Mouse (Mus musculus): ENCODE results near the gene Rab8b. TPM values are rescaled to one million over a fixed set of nuclear protein-coding genes. Genes with fewer than 3 reads are reported as not detected.
"Not testable (repeated sequence)": the region's sequence is repeated elsewhere in the genome, so short reads cannot be mapped to it uniquely, and the experiment has no call there.

The Rab8b gene
- total RNA-seq, 2 experiments from 2014 or later = 18.9 to 21.9 TPM

GRCm38 (mm10) chr9:66917892-66918255, 1.6 kb downstream of the Rab8b start:
- no peak for DNase-seq

DNA sequence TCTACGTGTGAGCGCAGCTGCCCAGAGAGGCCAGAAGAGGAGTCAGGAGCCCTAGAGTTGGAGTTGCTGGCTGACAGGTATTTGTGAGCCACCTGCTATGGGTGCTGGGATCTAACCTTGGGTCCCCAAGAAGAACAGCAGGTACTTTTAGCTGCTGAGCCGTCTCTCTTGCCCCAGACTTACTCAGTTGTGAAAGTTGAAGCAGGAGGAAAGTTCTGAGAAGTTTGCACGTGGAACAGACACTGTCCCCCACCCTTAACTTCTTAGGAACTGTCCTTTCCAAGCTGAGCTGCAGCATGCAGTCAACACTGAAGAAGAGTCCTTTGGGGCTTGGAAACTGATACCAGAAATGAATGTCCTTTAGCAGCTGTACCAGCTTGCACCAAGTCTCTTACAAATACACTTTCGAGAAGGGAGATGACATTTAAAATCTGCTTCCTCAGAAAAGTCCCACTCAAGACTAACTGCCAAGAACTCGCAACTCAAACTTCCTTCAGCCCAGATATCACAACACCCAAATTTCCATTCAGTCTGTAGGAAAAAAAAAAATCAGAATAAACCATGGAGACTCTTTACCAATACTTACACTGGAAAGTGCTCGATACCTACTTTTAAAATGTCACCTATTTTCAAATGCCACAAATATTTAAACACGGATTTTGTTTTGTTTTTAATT, 2.1 kb downstream of the Rab8b start:
- DNase-seq = no peak

DNA sequence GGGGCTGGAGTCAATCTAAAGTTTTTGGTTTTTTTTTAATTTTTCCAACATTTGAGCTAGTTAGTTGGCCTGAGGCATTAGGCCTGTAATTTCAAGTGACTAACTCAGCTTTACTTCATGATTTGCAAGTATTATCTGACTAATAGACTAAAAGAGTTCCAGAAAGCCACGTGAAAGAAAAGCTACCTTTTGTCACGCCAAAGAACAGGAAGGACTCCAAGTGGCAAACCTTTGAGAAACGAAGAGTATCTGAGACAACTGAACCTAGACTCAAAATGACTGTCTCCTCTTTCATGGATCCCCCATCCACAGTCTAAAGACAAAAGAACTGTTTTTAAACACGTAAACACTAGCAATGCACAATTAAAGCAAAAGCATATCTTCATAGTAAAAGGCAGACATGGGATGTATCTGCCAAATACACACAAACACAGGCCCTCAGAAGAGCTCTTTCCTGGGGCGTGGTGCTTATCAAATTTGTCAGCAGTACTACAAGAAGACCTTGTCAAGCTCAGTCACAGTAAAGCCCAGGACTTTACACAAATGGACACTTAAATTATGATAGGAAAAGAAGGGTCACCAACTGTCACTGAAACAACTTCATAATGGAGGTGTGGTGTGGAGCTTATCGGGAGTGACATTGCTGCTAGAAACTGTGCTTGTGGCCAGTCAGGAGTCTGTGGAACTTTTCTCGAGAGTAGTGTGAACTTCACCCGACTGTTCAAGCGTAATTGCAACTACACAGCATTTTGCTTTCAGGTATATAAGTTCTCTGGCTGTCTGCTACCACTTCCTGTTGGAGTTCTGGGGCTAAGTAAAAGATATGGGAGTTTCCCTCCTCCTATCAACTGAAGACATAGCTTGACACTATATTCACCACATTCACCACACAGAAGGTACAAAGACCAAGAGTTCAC, 3.4 kb downstream of the Rab8b start:
- no peak for DNase-seq

DNA sequence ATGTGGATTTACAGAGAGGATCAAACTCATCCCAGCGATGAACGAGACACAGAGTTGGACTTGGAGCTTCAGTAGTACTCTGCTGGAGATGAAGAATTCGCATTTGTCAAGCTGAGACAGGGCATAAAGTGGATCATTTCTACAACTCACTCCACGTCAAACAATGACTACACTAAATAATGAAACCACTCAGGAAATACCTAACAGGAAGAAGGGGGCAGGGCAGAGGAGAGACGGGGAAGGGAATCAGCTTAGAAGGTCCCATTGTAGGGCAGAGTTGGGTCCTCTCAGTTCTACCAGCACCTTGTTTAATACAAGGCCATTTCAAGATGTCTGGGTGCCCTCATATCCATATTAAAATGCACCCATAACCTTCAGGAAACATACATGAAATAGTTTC, 4.1 kb downstream of the Rab8b start:
- DNase-seq = no peak

- no peak for DNase-seq
These were observed 4.9 kb downstream of the Rab8b start for GRCm38 (mm10) chr9:66914540-66914939.

DNA sequence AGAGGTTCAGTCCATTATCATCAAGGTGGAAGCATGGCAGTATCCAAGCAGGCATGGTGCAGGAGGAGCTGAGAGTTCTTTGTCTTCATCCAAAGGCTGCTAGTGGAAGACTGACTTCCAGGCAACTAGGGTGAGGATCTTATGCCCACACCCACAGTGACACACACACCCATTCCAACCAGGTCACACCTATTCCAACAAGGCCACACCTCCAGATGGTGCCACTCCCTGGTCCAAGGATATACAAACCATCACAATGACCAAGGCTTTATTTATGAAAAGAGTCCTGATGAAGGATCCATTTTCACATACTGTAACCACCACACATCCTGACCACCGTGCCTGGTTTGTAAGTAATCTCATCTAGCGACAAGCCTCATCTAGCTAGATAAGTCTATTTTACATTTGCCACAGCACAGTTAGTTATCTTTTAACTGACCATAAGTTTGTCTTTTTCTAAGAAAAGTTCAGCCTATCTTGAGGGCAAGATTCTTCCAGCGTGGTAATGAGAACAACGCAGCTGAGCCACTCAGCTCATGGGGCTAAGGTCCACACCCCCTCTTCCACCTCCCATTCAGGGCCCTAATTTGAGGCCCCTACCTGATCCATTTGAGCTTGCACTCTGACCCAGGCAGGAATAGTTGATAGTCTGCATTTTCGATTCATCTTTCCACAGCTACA, 6.1 kb downstream of the Rab8b start:
- DNase-seq = not testable (repeated sequence)

DNA sequence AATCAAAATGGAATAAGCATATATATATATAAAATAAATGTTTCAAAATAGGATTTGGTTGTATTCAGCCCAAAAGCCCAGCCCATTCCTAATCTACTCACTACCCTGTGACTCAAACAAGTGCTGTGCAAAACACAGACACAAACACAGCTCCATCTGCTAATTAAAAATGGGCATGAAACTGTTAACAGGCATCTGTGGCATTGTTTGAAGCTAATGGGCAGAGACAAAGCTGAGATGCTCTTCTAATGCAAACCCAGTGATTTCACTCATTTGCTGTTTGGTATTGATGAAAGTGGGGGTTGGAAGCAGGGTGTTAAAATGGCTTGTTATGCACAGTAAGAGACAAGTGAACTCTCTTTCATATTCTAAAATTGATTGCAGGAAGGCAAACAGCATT, 7.2 kb downstream of the Rab8b start:
- DNase-seq = no peak

- DNase-seq = no peak
These were observed 8.8 kb downstream of the Rab8b start for GRCm38 (mm10) chr9:66910677-66911076.

- no peak for DNase-seq
These were observed 9.6 kb downstream of the Rab8b start for GRCm38 (mm10) chr9:66909922-66910321.

- DNase-seq = no peak
These were observed 11.6 kb downstream of the Rab8b start for GRCm38 (mm10) chr9:66907746-66908397.

DNA sequence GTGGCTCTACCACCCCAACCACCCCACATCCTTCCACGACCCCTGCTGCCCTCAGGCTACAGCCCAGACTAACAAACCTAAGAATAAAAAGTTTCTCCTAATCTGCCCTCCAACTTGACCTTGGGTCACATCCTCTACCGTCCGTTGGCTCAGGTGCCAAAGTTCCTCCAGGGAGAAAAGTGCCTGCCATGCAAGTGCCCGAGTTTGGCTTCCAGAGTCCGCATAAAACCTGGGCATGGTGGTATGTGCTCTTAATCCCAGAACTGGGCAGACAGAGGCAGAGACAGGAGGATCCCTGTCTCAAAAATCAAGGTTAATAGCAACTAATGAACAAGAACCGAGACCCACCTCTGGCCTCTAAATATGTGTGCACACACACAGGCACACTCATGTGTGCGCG, 12.4 kb downstream of the Rab8b start:
- DNase-seq = no peak

GRCm38 (mm10) chr9:66905990-66906389, 13.5 kb downstream of the Rab8b start:
- DNase-seq = no peak

- DNase-seq = no peak
These were observed 20.0 kb downstream of the Rab8b start for GRCm38 (mm10) chr9:66899526-66899925.

GRCm38 (mm10) chr9:66899072-66899471, 20.4 kb downstream of the Rab8b start:
- no peak for DNase-seq

GRCm38 (mm10) chr9:66897851-66898250, 21.6 kb downstream of the Rab8b start:
- DNase-seq = no peak

DNA sequence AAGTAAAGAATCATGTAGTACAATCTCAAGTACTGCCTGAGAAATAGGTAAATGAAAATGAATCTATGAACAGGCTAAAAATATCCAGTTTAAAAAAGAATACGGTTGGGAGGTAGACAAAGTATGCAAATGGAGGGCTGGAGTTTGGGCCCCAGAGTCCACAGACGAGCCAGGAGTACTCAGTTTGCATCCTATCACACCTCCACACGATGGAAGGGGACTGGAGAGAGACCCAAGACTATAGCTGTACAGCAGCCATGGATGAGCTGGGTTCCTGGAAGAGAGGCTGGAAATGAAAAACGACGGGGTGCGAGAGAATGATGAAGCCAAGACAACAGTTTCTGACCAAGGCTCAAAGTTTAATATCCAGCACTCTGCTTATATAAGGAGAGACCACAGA, 22.5 kb downstream of the Rab8b start:
- no peak for DNase-seq

DNA sequence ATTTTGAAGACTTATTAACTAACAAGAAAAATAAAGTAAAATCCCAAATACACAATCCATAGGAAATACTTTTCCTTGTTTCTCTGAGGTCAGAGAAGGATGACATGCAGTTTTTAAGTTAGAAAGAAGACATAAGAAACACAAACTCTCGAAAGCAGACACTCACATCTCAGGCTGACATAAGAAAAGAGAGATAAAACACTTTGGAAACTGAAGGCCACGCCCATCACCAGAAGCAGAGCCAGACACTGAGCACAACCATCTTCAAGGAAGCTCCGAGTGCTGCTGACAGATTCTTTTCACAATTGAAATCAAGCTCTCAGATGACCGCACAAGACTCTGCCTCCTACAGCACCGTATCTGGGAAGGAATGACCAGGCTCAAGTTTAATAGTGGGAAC, 23.5 kb downstream of the Rab8b start:
- no peak for DNase-seq

DNA sequence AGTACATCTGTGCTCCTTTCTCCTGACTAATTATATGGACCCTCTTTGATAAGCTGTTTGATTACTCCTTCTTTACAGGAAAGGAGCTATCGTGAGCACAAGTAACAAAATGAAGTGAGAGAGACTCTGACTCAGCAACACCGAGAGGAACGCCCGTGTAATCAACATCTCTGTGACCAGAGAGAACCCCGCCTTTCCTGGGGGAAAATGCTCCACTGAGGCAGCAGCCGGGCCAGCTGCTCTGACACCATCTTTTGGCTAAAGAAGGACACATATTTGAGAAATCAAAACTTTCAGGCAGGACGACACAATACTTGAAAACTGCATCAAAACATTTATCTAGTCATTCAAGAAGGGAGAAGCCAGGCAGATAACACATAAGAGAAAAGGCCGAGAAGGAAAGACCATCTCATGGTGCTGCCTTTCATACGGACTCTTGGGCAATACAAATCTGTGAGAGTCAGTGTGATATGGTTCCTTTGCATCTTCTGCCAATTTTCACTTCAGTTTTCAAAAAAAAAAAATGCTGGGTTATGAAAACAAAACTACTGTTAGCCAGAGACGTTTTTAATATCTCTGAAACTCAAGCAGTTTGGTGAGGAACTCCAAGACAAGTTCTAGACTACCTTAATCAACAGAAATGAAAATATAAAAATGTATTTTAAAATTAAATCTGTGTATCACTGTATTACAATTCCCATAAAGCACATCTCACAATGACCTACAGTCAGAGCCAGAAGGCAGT, 24.3 kb downstream of the Rab8b start:
- no peak for DNase-seq

DNA sequence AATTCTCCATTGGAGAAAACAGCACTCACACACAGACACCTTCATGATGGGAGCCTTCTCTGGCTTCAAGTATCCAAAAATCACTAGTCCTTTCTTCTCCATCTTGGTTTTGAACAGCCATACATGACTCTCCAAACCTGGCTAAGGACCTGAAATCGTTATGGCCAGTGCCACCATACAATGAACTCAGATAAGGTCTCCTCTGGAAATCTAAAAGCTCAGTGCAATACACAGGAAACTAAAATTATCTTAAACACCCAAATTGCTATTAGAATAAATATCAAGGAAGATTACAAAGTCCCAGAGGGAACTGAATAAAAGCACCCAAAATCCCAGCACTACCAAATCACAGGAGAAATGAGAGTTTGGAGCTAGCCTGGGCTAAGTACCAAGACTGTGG, 25.1 kb downstream of the Rab8b start:
- DNase-seq = no peak

DNA sequence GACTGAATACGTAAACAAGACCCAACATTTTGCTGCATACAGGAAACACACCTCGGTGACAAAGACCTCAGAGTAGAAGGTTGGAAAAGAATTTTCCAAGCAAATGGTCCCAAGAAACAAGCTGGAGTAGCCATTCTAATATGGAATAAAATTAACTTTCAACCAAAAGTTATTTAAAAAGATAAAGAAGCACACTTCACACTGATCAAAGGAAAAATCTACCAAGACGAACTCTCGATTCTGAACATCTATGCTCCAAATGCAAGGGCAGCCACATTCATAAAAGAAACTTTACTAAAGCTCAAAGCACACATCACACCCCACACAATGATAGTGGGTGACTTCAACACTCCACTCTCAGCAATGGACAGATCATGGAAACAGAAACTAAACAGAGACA, 27.0 kb downstream of the Rab8b start:
- not testable (repeated sequence) for DNase-seq

DNA sequence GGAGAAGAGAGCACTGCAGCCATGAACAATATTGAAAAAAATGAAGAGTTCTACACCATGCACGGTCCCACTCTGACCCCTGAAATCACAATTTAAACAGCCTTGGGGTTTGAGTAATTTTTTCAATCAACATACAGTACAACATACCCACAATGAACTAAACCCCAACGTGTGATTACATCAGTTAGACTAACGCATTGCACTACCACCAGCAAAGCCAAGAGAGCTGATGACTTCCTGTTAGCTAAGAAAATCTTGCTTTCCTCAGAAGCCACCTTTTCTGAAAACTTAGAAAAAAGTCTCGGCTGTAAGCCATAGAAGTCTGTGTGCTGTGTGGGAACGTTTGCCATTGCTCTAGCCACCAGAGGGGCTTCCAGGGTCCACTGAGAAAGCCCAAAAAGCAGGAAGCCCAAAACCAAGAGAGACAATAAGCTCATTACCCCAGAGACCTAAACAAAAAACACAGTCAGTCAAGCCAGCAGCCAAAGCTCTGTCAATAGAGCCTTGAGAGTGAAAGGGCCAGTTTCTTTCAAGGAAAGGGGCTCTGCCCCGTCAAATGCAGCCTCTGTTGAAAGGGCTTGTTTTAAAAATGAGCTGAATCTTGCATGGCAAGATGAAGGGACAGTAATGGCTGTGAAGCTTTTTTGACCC, 31.4 kb downstream of the Rab8b start:
- DNase-seq = no peak

Data from adrenal gland, postnatal 36 days (tissue).